Mouse (Mus musculus) lung, embryonic 14.5 days (tissue): ENCODE measurements around the gene Cldn8. TPM values are rescaled to one million over a fixed set of nuclear protein-coding genes. Genes with fewer than 3 reads are reported as not detected.

ENCODE experiments used
- ATAC-seq: fragments of 200-750 bp; cut with Nextera tagmentation; 2 replicates; pipeline ENCODE4 v1.8.0; 2017; ENCODE audit warnings: mild to moderate bottlenecking, moderate TSS enrichment, moderate library complexity; ENCODE audit not compliant: insufficient read depth
- DNase-seq: peaks from one replicate; pipeline ENCODE4 v3.0.0-alpha.2; 2015
- H3K27ac ChIP-seq: fragments of 300-500 bp; sonication (generic); 2 replicates; pipeline ENCODE4 v1.5.1; 2014; ENCODE audit warnings: low read depth, mild to moderate bottlenecking, moderate library complexity
- H3K27me3 ChIP-seq: fragments of 300-500 bp; sonication (generic); 2 replicates; pipeline ENCODE4 v1.6.1; 2014; ENCODE audit warnings: low read length, control low read depth; ENCODE audit not compliant: insufficient read depth
- H3K36me3 ChIP-seq: fragments of 300-500 bp; sonication (generic); 2 replicates; pipeline ENCODE4 v1.6.1; 2014; ENCODE audit warnings: control low read depth; ENCODE audit not compliant: insufficient read depth
- H3K4me1 ChIP-seq: fragments of 300-500 bp; sonication (generic); 2 replicates; pipeline ENCODE4 v1.6.1; 2014; ENCODE audit warnings: antibody characterized with exemption, control low read depth; ENCODE audit not compliant: insufficient read depth
- H3K4me2 ChIP-seq: fragments of 300-500 bp; sonication (generic); 2 replicates; pipeline ENCODE4 v1.6.1; 2014; ENCODE audit warnings: mild to moderate bottlenecking
- H3K4me3 ChIP-seq: fragments of 300-500 bp; sonication (generic); 2 replicates; pipeline ENCODE4 v1.5.1; 2014; ENCODE audit warnings: low read depth, low read length
- H3K9ac ChIP-seq: fragments of 300-500 bp; sonication (generic); 2 replicates; pipeline ENCODE4 v1.6.1; 2014
- H3K9me3 ChIP-seq: fragments of 300-500 bp; sonication (generic); 2 replicates; pipeline ENCODE4 v1.6.1; 2016; ENCODE audit warnings: low read depth, low read length, control low read depth
- CTCF ChIP-seq: IDR thresholded peaks from 2 replicates; pipeline ENCODE4 v1.5.1; 2016; ENCODE audit warnings: antibody characterized with exemption, low read depth
- WGBS: fragments of 180-500 bp; shearing (Covaris S2); extraction: QIAGEN DNeasy Blood & Tissue Kit; methylation state at CpG from one replicate; pipeline ENCODE4 v1.1.7; 2014; 5-methylcytosine and 5-hydroxymethylcytosine counted together
- polyA plus RNA-seq: library from polyadenylated mRNA; unstranded; fragments of >200 nt; fragmentation: Nextera tagmentation; extraction: Ambion mirVana; gene quantifications from 2 replicates; pipeline ENCODE4 v1.2.1, GENCODE M21; 2014

Cldn8 gene
- 2.3 and 2.7 TPM in 2 replicates for polyA plus RNA-seq

- H3K27ac ChIP-seq, result peak within 1 kb of the TSS; percentile 30; the same call in 1 of the 2 replicates
- no peaks in the 10 kb centered on the region; the same call in 1 of the 2 replicates for H3K4me1 ChIP-seq
- TF ChIP-seq CTCF, result no peak
- no peak within 1 kb of the TSS for H3K9ac ChIP-seq
- no peaks in the 10 kb centered on the region for H3K9me3 ChIP-seq
- WGBS, result 58% methylated on average over 6 of the region's 6 CpGs
- DNase-seq (peak; percentile 60), ATAC-seq (peak; percentile 80)
- no peak within 1 kb of the TSS for H3K4me3 ChIP-seq
- H3K4me2 ChIP-seq, result peak within 1 kb of the TSS; percentile 27
- H3K27me3 ChIP-seq, result no peaks in the 10 kb centered on the region
- H3K36me3 ChIP-seq, result no peaks in the 10 kb centered on the region
These were observed at the start of gene Cldn8 for GRCm38 (mm10) chr16:88563045-88563913. TSS of gene Cldn8 (minus strand) at chr16:88563183.

GRCm38 (mm10) chr16:88612712-88613111 is 49.7 kb upstream of the Cldn8 start:
- H3K27me3 ChIP-seq, result 0 out of 2 replicates have a peak, but pooled peaks cover 3% of the 10 kb centered on the region
- WGBS, result 76% methylated on average over 4 of the region's 4 CpGs
- H3K9me3 ChIP-seq, result no peaks in the 10 kb centered on the region
- H3K9ac ChIP-seq, result no peak overlapping the region
- no peaks in the 10 kb centered on the region for H3K36me3 ChIP-seq
- H3K4me3 ChIP-seq, result no peak overlapping the region
- no peak for DNase-seq
- H3K27ac ChIP-seq, result no peak overlapping the region
- no peak for TF ChIP-seq CTCF
- no peak for ATAC-seq
- no peaks in the 10 kb centered on the region for H3K4me1 ChIP-seq
- H3K4me2 ChIP-seq, result no peak overlapping the region

GRCm38 (mm10) chr16:88611922-88612321 is 48.9 kb upstream of the Cldn8 start, which contains the start of gene Krtap24-1:
TSS of gene Krtap24-1 (minus strand) at chr16:88612279.
- DNase-seq (no peak), ATAC-seq (no peak)
- no peak within 1 kb of the TSS for H3K4me2 ChIP-seq
- H3K36me3 ChIP-seq, result no peaks in the 10 kb centered on the region
- H3K9ac ChIP-seq, result no peak within 1 kb of the TSS
- H3K27me3 ChIP-seq, result no peaks in the 10 kb centered on the region
- no peak within 1 kb of the TSS for H3K27ac ChIP-seq
- WGBS, result 88% methylated on average over 8 of the region's 8 CpGs
- no peaks in the 10 kb centered on the region for H3K4me1 ChIP-seq
- no peak for TF ChIP-seq CTCF
- H3K4me3 ChIP-seq, result no peak within 1 kb of the TSS
- no peaks in the 10 kb centered on the region for H3K9me3 ChIP-seq

GRCm38 (mm10) chr16:88604570-88604969 is 41.6 kb upstream of the Cldn8 start:
- Histone ChIP-seq H3K9ac (no peak overlapping the region), H3K27ac (no peak overlapping the region), H3K9me3 (no peaks in the 10 kb centered on the region), H3K4me1 (0 out of 2 replicates have a peak, but pooled peaks cover 2% of the 10 kb centered on the region), H3K27me3 (0 out of 2 replicates have a peak, but pooled peaks cover 11% of the 10 kb centered on the region), H3K4me2 (no peak overlapping the region), H3K36me3 (no peaks in the 10 kb centered on the region), H3K4me3 (no peak overlapping the region)
- no peak for TF ChIP-seq CTCF
- WGBS, result 63% methylated on average over 6 of the region's 6 CpGs
- DNase-seq (peak; percentile 43), ATAC-seq (no peak)

GRCm38 (mm10) chr16:88602464-88602863 is 39.5 kb upstream of the Cldn8 start:
- no peak overlapping the region for H3K9ac ChIP-seq
- TF ChIP-seq CTCF, result no peak
- H3K27me3 ChIP-seq, result 0 out of 2 replicates have a peak, but pooled peaks cover 11% of the 10 kb centered on the region
- no peak overlapping the region for H3K4me2 ChIP-seq
- peaks cover 2% of the 10 kb centered on the region; the same call in 1 of the 2 replicates for H3K4me1 ChIP-seq
- WGBS, result 44% methylated on average over 1 of the region's 1 CpGs
- no peak overlapping the region for H3K27ac ChIP-seq
- DNase-seq (no peak), ATAC-seq (no peak)
- H3K36me3 ChIP-seq, result no peaks in the 10 kb centered on the region
- H3K4me3 ChIP-seq, result no peak overlapping the region
- H3K9me3 ChIP-seq, result no peaks in the 10 kb centered on the region

GRCm38 (mm10) chr16:88600303-88600702 is 37.3 kb upstream of the Cldn8 start:
- DNase-seq (no peak), ATAC-seq (no peak)
- H3K27me3 ChIP-seq, result 0 out of 2 replicates have a peak, but pooled peaks cover 11% of the 10 kb centered on the region
- WGBS, result 53% methylated on average over 8 of the region's 8 CpGs
- no peak overlapping the region for H3K4me3 ChIP-seq
- H3K4me1 ChIP-seq, result peaks cover 2% of the 10 kb centered on the region; the same call in 1 of the 2 replicates
- H3K36me3 ChIP-seq, result no peaks in the 10 kb centered on the region
- H3K9ac ChIP-seq, result no peak overlapping the region
- H3K9me3 ChIP-seq, result no peaks in the 10 kb centered on the region
- H3K27ac ChIP-seq, result no peak overlapping the region
- no peak for TF ChIP-seq CTCF
- H3K4me2 ChIP-seq, result no peak overlapping the region

GRCm38 (mm10) chr16:88599504-88600237 is 36.7 kb upstream of the Cldn8 start:
- Histone ChIP-seq H3K4me1 (peaks cover 2% of the 10 kb centered on the region; the same call in 1 of the 2 replicates), H3K4me3 (no peak overlapping the region), H3K27ac (no peak overlapping the region), H3K4me2 (no peak overlapping the region), H3K36me3 (no peaks in the 10 kb centered on the region), H3K9ac (no peak overlapping the region), H3K9me3 (no peaks in the 10 kb centered on the region), H3K27me3 (peaks cover 11% of the 10 kb centered on the region; the same call in 1 of the 2 replicates)
- DNase-seq (peak; percentile 44), ATAC-seq (peak; percentile 77)
- 40% methylated on average over 16 of the region's 16 CpGs for WGBS
- no peak for TF ChIP-seq CTCF
